Comparison of ENCODE assay signal across 13 mouse cellular contexts in the genomic region with DNA sequence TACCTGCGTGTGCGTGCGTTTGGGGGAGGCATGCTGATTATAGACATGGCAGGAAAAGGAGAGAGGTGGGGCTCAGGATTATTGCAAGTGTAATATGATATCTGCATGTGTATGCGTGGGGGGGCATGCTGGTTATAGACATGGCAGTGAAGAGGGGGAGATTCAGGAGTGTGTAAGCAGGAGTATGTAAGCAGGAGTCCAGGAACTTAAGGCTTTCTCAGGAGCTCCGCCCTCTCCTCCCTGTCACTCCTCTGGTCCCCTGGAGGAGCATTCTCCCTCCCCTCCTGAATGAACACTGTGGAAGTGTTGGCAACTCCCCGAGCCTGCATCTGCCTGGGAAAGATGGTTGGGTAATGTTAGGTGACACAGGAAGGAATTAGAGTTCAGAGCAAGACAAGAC. TPM values are rescaled to one million over a fixed set of nuclear protein-coding genes. Genes with fewer than 3 reads are reported as not detected.
DNase-seq lines count a peak whose midpoint lies in the region; ATAC-seq lines count a peak whose summit lies in the region.
"Had no signal": no experiment of that assay in that cellular context is flagged by ENCODE, and none has a peak within 500 bp of the region (broad histone marks: within the 10 kb centered on the region; RNA-seq: fewer than 3 reads in every experiment).

No protein-coding gene starts in this region.

- H3K4me3 ChIP-seq in heart, embryonic 15.5 days: no peak overlapping the region
- no peak overlapping the region for H3K4me3 ChIP-seq in midbrain, embryonic 12.5 days
- H3K4me3 ChIP-seq in midbrain, embryonic 11.5 days (ENCODE audit: low read depth, low read length): no peak overlapping the region
- H3K4me3 ChIP-seq in stomach, embryonic 16.5 days (replicated peaks; ENCODE audit: low read length): no peak overlapping the region

- H3K9ac ChIP-seq in heart, embryonic 15.5 days: no peak overlapping the region
- no peak overlapping the region for H3K9ac ChIP-seq in midbrain, embryonic 12.5 days (replicated peaks)
- H3K9ac ChIP-seq in midbrain, embryonic 11.5 days (ENCODE audit: low read length): no peak overlapping the region
- 0 out of 2 replicates have a peak overlapping the region, but pooled peaks have one; percentile 12 for H3K9ac ChIP-seq in stomach, embryonic 16.5 days (ENCODE audit: low read length)

- H3K27me3 ChIP-seq in heart, embryonic 15.5 days: no peaks in the 10 kb centered on the region
- H3K27me3 ChIP-seq in midbrain, embryonic 12.5 days: no peaks in the 10 kb centered on the region
- H3K27me3 ChIP-seq in midbrain, embryonic 11.5 days (ENCODE audit: control insufficient read depth, insufficient read depth, low read length): no peaks in the 10 kb centered on the region
- no peaks in the 10 kb centered on the region for H3K27me3 ChIP-seq in stomach, embryonic 16.5 days (ENCODE audit: control insufficient read depth, insufficient read depth, low read length)

- no peak overlapping the region for H3K4me2 ChIP-seq in heart, embryonic 15.5 days
- no peak overlapping the region for H3K4me2 ChIP-seq in midbrain, embryonic 12.5 days (replicated peaks)
- H3K4me2 ChIP-seq in midbrain, embryonic 11.5 days: no peak overlapping the region
- no peak overlapping the region for H3K4me2 ChIP-seq in stomach, embryonic 16.5 days (ENCODE audit: low read depth, low read length)

- no peak for ATAC-seq in heart, embryonic 15.5 days (replicated peaks; ENCODE audit: insufficient number of reproducible peaks, insufficient read depth, low FRiP score, low read depth)
- no peak for ATAC-seq in midbrain, embryonic 12.5 days (ENCODE audit: low FRiP score, low read depth)
- ATAC-seq in midbrain, embryonic 11.5 days (ENCODE audit: low FRiP score): no peak
- no peak for ATAC-seq in stomach, embryonic 16.5 days (ENCODE audit: insufficient read depth, low FRiP score)

- no peaks in the 10 kb centered on the region for H3K36me3 ChIP-seq in heart, embryonic 15.5 days
- H3K36me3 ChIP-seq in midbrain, embryonic 12.5 days: 0 out of 2 replicates have a peak, but pooled peaks cover under 1% of the 10 kb centered on the region
- no peaks in the 10 kb centered on the region for H3K36me3 ChIP-seq in midbrain, embryonic 11.5 days (ENCODE audit: control insufficient read depth, insufficient read depth, low read length)
- no peaks in the 10 kb centered on the region for H3K36me3 ChIP-seq in stomach, embryonic 16.5 days (ENCODE audit: control insufficient read depth, insufficient read depth, low read length)

- 40% methylated on average over 6 of the region's 6 CpGs for WGBS in heart, embryonic 15.5 days
- 57% methylated on average over 6 of the region's 6 CpGs for WGBS in midbrain, embryonic 12.5 days
- WGBS in midbrain, embryonic 11.5 days: 68% methylated on average over 6 of the region's 6 CpGs
- 30% methylated on average over 6 of the region's 6 CpGs for WGBS in stomach, embryonic 16.5 days

- no peaks in the 10 kb centered on the region for H3K9me3 ChIP-seq in heart, embryonic 15.5 days (replicated peaks)
- H3K9me3 ChIP-seq in midbrain, embryonic 12.5 days: no peaks in the 10 kb centered on the region
- H3K9me3 ChIP-seq in midbrain, embryonic 11.5 days (ENCODE audit: control insufficient read depth, low read length): no peaks in the 10 kb centered on the region
- H3K9me3 ChIP-seq in stomach, embryonic 16.5 days (replicated peaks; ENCODE audit: control insufficient read depth, low read length): no peaks in the 10 kb centered on the region

- intact Hi-C loops in heart, postnatal 14 days (cut with DNase I): loop anchor here (5.0 to 10.0 kb wide), 2 partner anchors 111 to 143 kb away; partner anchors contain the start of genes Cuedc2 and Nfkb2

- peaks cover 38% of the 10 kb centered on the region for H3K4me1 ChIP-seq in heart, embryonic 15.5 days (replicated peaks)
- peaks cover 58% of the 10 kb centered on the region for H3K4me1 ChIP-seq in midbrain, embryonic 12.5 days
- H3K4me1 ChIP-seq in midbrain, embryonic 11.5 days (ENCODE audit: control insufficient read depth, insufficient read depth, low read length): peaks cover 35% of the 10 kb centered on the region
- peaks cover 22% of the 10 kb centered on the region for H3K4me1 ChIP-seq in stomach, embryonic 16.5 days (ENCODE audit: control insufficient read depth, insufficient read depth, low read length)

- no peak for DNase-seq in heart, postnatal 14 days
- no peak for DNase-seq in midbrain, embryonic 11.5 days (ENCODE audit: low spot score, missing footprints)
- peak; percentile 40 for DNase-seq in forelimb bud, embryonic 11.5 days (ENCODE audit: low read depth, low spot score)
- no peak for DNase-seq in urinary bladder, postnatal 25 days (ENCODE audit: low spot score)
- DNase-seq in liver: no peak
- DNase-seq: adrenal gland, adult 2 months; cerebellum, adult 8-10 months; gastrocnemius, postnatal 25 days; kidney, adult 11 months; thymus, postnatal 14 days had no signal

- peak overlapping the region; percentile 10 for H3K27ac ChIP-seq in heart, embryonic 15.5 days
- H3K27ac ChIP-seq in midbrain, embryonic 12.5 days (replicated peaks): 0 out of 2 replicates have a peak overlapping the region, but pooled peaks have one; percentile 15
- no peak overlapping the region for H3K27ac ChIP-seq in midbrain, embryonic 11.5 days (ENCODE audit: low read depth, low read length)
- 0 out of 2 replicates have a peak overlapping the region, but pooled peaks have one; percentile 12 for H3K27ac ChIP-seq in stomach, embryonic 16.5 days (ENCODE audit: low read length)

RNA-seq across cellular contexts. Expression of gene Sufu, which starts 51.2 kb away (rescaled TPM):
- 15.2 and 20.6 TPM in 2 replicates for polyA plus RNA-seq in heart, embryonic 15.5 days (2015; fragmentation: Nextera tagmentation; extraction: Ambion mirVana)
- total RNA-seq in heart, postnatal 14 days (2021): 10 to 100 TPM; 15.1 to 15.3 TPM
- 42.4 and 43.7 TPM in 2 replicates for polyA plus RNA-seq in midbrain, embryonic 12.5 days (2016; fragmentation: Nextera tagmentation; extraction: Ambion mirVana)
- polyA plus RNA-seq in midbrain, embryonic 11.5 days (2014; fragmentation: Nextera tagmentation; extraction: Ambion mirVana): 33.7 and 38.7 TPM in 2 replicates
- polyA plus RNA-seq in stomach, embryonic 16.5 days (2015; fragmentation: Nextera tagmentation; extraction: Ambion mirVana): 26.4 and 27.4 TPM in 2 replicates

RNA-seq across cellular contexts. Expression of gene Actr1a, which starts 52.4 kb away (rescaled TPM):
- 103 and 122 TPM in 2 replicates for polyA plus RNA-seq in heart, embryonic 15.5 days (2015; fragmentation: Nextera tagmentation; extraction: Ambion mirVana)
- total RNA-seq in heart, postnatal 14 days (2021): 100 to 1,000 TPM; 104 to 108 TPM
- 242 and 258 TPM in 2 replicates for polyA plus RNA-seq in midbrain, embryonic 12.5 days (2016; fragmentation: Nextera tagmentation; extraction: Ambion mirVana)
- polyA plus RNA-seq in midbrain, embryonic 11.5 days (2014; fragmentation: Nextera tagmentation; extraction: Ambion mirVana): 228 and 233 TPM in 2 replicates
- polyA plus RNA-seq in stomach, embryonic 16.5 days (2015; fragmentation: Nextera tagmentation; extraction: Ambion mirVana): 135 and 146 TPM in 2 replicates

RNA-seq across cellular contexts. Expression of gene Trim8, which starts 53.6 kb away (rescaled TPM):
- polyA plus RNA-seq in heart, embryonic 15.5 days (2015; fragmentation: Nextera tagmentation; extraction: Ambion mirVana): 15.9 and 19.2 TPM in 2 replicates
- 10 to 100 TPM; 47.6 to 50.0 TPM for total RNA-seq in heart, postnatal 14 days (2021)
- 38.5 and 53.9 TPM in 2 replicates for polyA plus RNA-seq in midbrain, embryonic 12.5 days (2016; fragmentation: Nextera tagmentation; extraction: Ambion mirVana)
- polyA plus RNA-seq in midbrain, embryonic 11.5 days (2014; fragmentation: Nextera tagmentation; extraction: Ambion mirVana): 28.6 and 31.7 TPM in 2 replicates
- 11.8 and 16.2 TPM in 2 replicates for polyA plus RNA-seq in stomach, embryonic 16.5 days (2015; fragmentation: Nextera tagmentation; extraction: Ambion mirVana)
